Mouse (Mus musculus) frontal cortex, adult 2 months (tissue): ENCODE results near the gene Olfr215. TPM values are rescaled to one million over a fixed set of nuclear protein-coding genes. Genes with fewer than 3 reads are reported as not detected.
"Not testable (repeated sequence)": the region's sequence is repeated elsewhere in the genome, so short reads cannot be mapped to it uniquely, and the experiment has no call there.

ENCODE experiments used
- DNase-seq, 2 experiments: peaks; one replicate each; pipeline ENCODE4 v3.0.0; 2022; ENCODE audit warnings: low spot score in 1 of 2; ENCODE audit errors: extremely low spot score in 1 of 2
- polyA plus RNA-seq: library from polyadenylated mRNA; depleted of rRNA; stranded (reverse); fragments of >200 nt; gene quantifications from 2 replicates; pipeline ENCODE4 v1.2.3, GENCODE M21; 2012; rRNA removed

Olfr215 gene
- polyA plus RNA-seq: not detected in 2 replicates

- no peak for DNase-seq
Observed at GRCm38 (mm10) chr6:116584095-116584494, at the start of gene Olfr215. Gene Olfr215 (minus strand): TSS chr6:116584195.

- peak in 1 of 2 experiments; percentile 89 for DNase-seq
Observed at GRCm38 (mm10) chr6:116632129-116632528, 48.1 kb upstream of the Olfr215 start.

GRCm38 (mm10) chr6:116629766-116630165, 45.8 kb upstream of the Olfr215 start:
- DNase-seq: no peak

- peak in 1 of 2 experiments; percentile 66 for DNase-seq
Observed at GRCm38 (mm10) chr6:116628539-116629171, 44.7 kb upstream of the Olfr215 start, which contains the start of gene Zfp422. Gene Zfp422 (minus strand): TSS chr6:116628999.

- peak in 1 of 2 experiments; percentile 11 for DNase-seq
Observed at GRCm38 (mm10) chr6:116628095-116628494, 44.1 kb upstream of the Olfr215 start.

GRCm38 (mm10) chr6:116626417-116626816, 42.4 kb upstream of the Olfr215 start:
- not testable (repeated sequence) for DNase-seq

GRCm38 (mm10) chr6:116621318-116622023, 37.5 kb upstream of the Olfr215 start:
- no peak for DNase-seq

- no peak for DNase-seq
Observed at GRCm38 (mm10) chr6:116618073-116618472, 34.1 kb upstream of the Olfr215 start.

GRCm38 (mm10) chr6:116615719-116616118, 31.7 kb upstream of the Olfr215 start:
- no peak for DNase-seq

GRCm38 (mm10) chr6:116607230-116607629, 23.2 kb upstream of the Olfr215 start:
- DNase-seq: no peak

- DNase-seq: not testable (repeated sequence)
Observed at GRCm38 (mm10) chr6:116600969-116601368, 17.0 kb upstream of the Olfr215 start.

- peak in 1 of 2 experiments; percentile 59 for DNase-seq
Observed at GRCm38 (mm10) chr6:116569834-116570233, 14.2 kb downstream of the Olfr215 start.

GRCm38 (mm10) chr6:116554952-116555351, 29.0 kb downstream of the Olfr215 start:
- no peak for DNase-seq

- DNase-seq: no peak
Observed at GRCm38 (mm10) chr6:116553935-116554334, 30.1 kb downstream of the Olfr215 start, which contains the start of gene Olfr214. Gene Olfr214 (plus strand): TSS chr6:116554235.

- not testable (repeated sequence) for DNase-seq
Observed at GRCm38 (mm10) chr6:116550841-116551240, 33.2 kb downstream of the Olfr215 start, which contains the start of gene Gm5580. Gene Gm5580 (plus strand): TSS chr6:116551141.

- no peak for DNase-seq
Observed at GRCm38 (mm10) chr6:116542500-116542899, 41.5 kb downstream of the Olfr215 start.

GRCm38 (mm10) chr6:116538156-116538555, 45.8 kb downstream of the Olfr215 start, which contains the start of gene Olfr213:
Gene Olfr213 (plus strand): TSS chr6:116538456.
- DNase-seq: no peak

Other genes starting within 250 kb of the Olfr215 start
- 50.9 and 54.7 TPM in 2 replicates for gene March8, start 246.2 kb downstream of the Olfr215 start, polyA plus RNA-seq
- 0.74 and 1.4 TPM in 2 replicates for gene Alox5, start 123.0 kb downstream of the Olfr215 start, polyA plus RNA-seq
- 0.02 TPM in 1 of 2 replicates, not detected in the other for gene Olfr211, start 95.1 kb downstream of the Olfr215 start, polyA plus RNA-seq
- 0.06 and 0.19 TPM in 2 replicates for gene Olfr212, start 77.7 kb downstream of the Olfr215 start, polyA plus RNA-seq
- 0.06 TPM in 1 of 2 replicates, not detected in the other for gene Olfr213, start 45.7 kb downstream of the Olfr215 start, polyA plus RNA-seq
- 0.08 TPM in 1 of 2 replicates, not detected in the other for gene Gm5580, start 33.1 kb downstream of the Olfr215 start, polyA plus RNA-seq
- gene Olfr214, start 30.0 kb downstream of the Olfr215 start, polyA plus RNA-seq: not detected in 2 replicates
- gene Zfp422, start 44.8 kb upstream of the Olfr215 start, polyA plus RNA-seq: 30.5 and 34.9 TPM in 2 replicates
- 0.88 and 1.8 TPM in 2 replicates for gene Depp1, start 66.4 kb upstream of the Olfr215 start, polyA plus RNA-seq
- 8.8 TPM in 2 replicates for gene Rassf4, start 89.8 kb upstream of the Olfr215 start, polyA plus RNA-seq
- 0.11 and 0.14 TPM in 2 replicates for gene Tmem72, start 132.7 kb upstream of the Olfr215 start, polyA plus RNA-seq